Mouse (Mus musculus) neural tube, postnatal 0 days (tissue): ENCODE results near the gene Plbd2. TPM values are rescaled to one million over a fixed set of nuclear protein-coding genes. Genes with fewer than 3 reads are reported as not detected.

ENCODE experiments used
- polyA plus RNA-seq: library from polyadenylated mRNA; unstranded; fragments of >200 nt; fragmentation: Nextera tagmentation; extraction: Ambion mirVana; gene quantifications from 2 replicates; pipeline ENCODE4 v1.2.1, GENCODE M21; 2015

Gene Plbd2
- 64.6 and 67.7 TPM in 2 replicates for polyA plus RNA-seq

GRCm38 (mm10) chr5:120503144-120503795, at the start of gene Plbd2:
Plbd2 (minus strand) TSS chr5:120503625.

DNA sequence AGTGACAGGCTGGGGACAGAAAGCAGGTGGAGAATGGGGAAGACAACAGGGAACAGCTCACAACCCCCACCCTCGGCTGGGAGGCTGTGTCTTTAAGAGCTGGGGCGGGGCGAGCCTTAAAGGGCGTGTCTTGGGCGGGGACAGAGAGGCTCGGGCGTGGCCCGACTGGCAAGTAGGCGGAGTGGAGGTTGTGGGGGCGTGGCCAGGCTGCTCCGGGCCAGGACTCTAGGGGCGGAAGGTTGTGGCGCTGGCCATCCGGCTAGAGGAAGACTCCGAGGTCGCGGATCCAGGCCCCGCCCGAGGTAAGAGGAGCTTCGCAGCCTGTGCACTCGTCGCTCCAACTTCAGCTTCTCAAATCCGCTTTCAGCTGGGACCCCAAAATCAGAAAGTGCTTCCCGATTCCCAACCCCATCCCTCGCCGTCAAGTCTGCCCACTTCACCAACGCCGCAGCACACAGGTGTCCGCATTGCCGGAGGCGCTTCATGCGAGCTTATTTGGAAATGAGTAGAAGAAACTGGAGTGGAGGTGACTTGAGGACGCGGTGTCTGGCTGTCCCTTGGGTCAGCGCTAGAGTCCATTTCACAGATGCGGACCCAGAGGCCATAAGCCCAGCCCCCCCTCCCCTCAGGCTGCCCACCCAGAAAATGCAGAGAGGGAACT, 7.7 kb upstream of the Plbd2 start, which contains the start of gene Slc8b1:
TSS of gene Slc8b1 (plus strand) at position 187 of the 661 bp plus-strand sequence.

GRCm38 (mm10) chr5:120476296-120476695, 27.1 kb downstream of the Plbd2 start, which contains the start of gene Sds:
Sds (plus strand) TSS chr5:120476526.

GRCm38 (mm10) chr5:120472770-120473169, 30.7 kb downstream of the Plbd2 start, which contains the start of gene Sdsl:
Sdsl (minus strand) TSS chr5:120472810.

Other genes with a start within 250 kb of the Plbd2 start
- gene Lhx5, start 71.9 kb downstream of the Plbd2 start, polyA plus RNA-seq, result 14.8 and 15.4 TPM in 2 replicates
- gene Sdsl, start 30.8 kb downstream of the Plbd2 start, polyA plus RNA-seq, result 8.5 and 10.7 TPM in 2 replicates
- 1.2 and 1.4 TPM in 2 replicates for gene Sds, start 27.1 kb downstream of the Plbd2 start, polyA plus RNA-seq
- 3.4 and 3.6 TPM in 2 replicates for gene Slc8b1, start 7.5 kb upstream of the Plbd2 start, polyA plus RNA-seq
- gene Tpcn1, start 85.0 kb upstream of the Plbd2 start, polyA plus RNA-seq, result 21.8 and 23.6 TPM in 2 replicates
- 1.1 and 1.2 TPM in 2 replicates for gene Iqcd, start 85.4 kb upstream of the Plbd2 start, polyA plus RNA-seq
- 34.9 and 36.0 TPM in 2 replicates for gene Rita1, start 109.0 kb upstream of the Plbd2 start, polyA plus RNA-seq
- 26.9 and 28.1 TPM in 2 replicates for gene Ddx54, start 109.1 kb upstream of the Plbd2 start, polyA plus RNA-seq
- gene Cfap73, start 130.6 kb upstream of the Plbd2 start, polyA plus RNA-seq, result 1.0 and 1.2 TPM in 2 replicates
- gene Rasal1, start 145.2 kb upstream of the Plbd2 start, polyA plus RNA-seq, result 1.5 and 2.8 TPM in 2 replicates
- gene Dtx1, start 208.3 kb upstream of the Plbd2 start, polyA plus RNA-seq, result 61.0 and 64.5 TPM in 2 replicates
- gene Oas2, start 246.2 kb upstream of the Plbd2 start, polyA plus RNA-seq, result 0.48 and 0.66 TPM in 2 replicates